Mouse (Mus musculus) cerebellum, postnatal 36 days (tissue): ENCODE data around the gene Tet3.

Experiments
- DNase-seq, 2 experiments: peaks; one replicate each; pipeline ENCODE4 v3.0.0; 2021 to 2022; ENCODE audit warnings: mixed read lengths in 2 of 2

Gene Tet3

GRCm38 (mm10) chr6:83439119-83439767 is 19.6 kb downstream of the Tet3 start:
- DNase-seq = peak in 1 of 2 experiments; percentile 31

- peak in 1 of 2 experiments; percentile 25 for DNase-seq
These were observed 20.3 kb downstream of the Tet3 start for GRCm38 (mm10) chr6:83438584-83438983.

- no peak for DNase-seq
These were observed 21.1 kb downstream of the Tet3 start for GRCm38 (mm10) chr6:83437802-83438201.

- no peak for DNase-seq
These were observed 21.7 kb downstream of the Tet3 start for GRCm38 (mm10) chr6:83437225-83437624.

GRCm38 (mm10) chr6:83436547-83436946 is 22.3 kb downstream of the Tet3 start:
- no peak for DNase-seq

GRCm38 (mm10) chr6:83435174-83435573 is 23.7 kb downstream of the Tet3 start:
- DNase-seq = peak in 1 of 2 experiments; percentile 30

GRCm38 (mm10) chr6:83433546-83433945 is 25.3 kb downstream of the Tet3 start:
- no peak for DNase-seq

- DNase-seq = no peak
These were observed 25.9 kb downstream of the Tet3 start for GRCm38 (mm10) chr6:83432966-83433365.

- peak; percentile 81 to 82 for DNase-seq
These were observed 30.7 kb downstream of the Tet3 start for GRCm38 (mm10) chr6:83427968-83428731.

- no peak for DNase-seq
These were observed 31.4 kb downstream of the Tet3 start for GRCm38 (mm10) chr6:83427512-83427911.

GRCm38 (mm10) chr6:83426576-83426975 is 32.3 kb downstream of the Tet3 start:
- peak; percentile 78 to 83 for DNase-seq

- no peak for DNase-seq
These were observed 34.9 kb downstream of the Tet3 start for GRCm38 (mm10) chr6:83424053-83424404.

GRCm38 (mm10) chr6:83423400-83424052 is 35.4 kb downstream of the Tet3 start:
- DNase-seq = no peak

GRCm38 (mm10) chr6:83421866-83422649 is 36.8 kb downstream of the Tet3 start:
- no peak for DNase-seq

GRCm38 (mm10) chr6:83419516-83419915 is 39.4 kb downstream of the Tet3 start:
- peak; percentile 38 to 50 for DNase-seq

GRCm38 (mm10) chr6:83417531-83417930 is 41.4 kb downstream of the Tet3 start:
- DNase-seq = no peak

GRCm38 (mm10) chr6:83417104-83417502 is 41.8 kb downstream of the Tet3 start:
- no peak for DNase-seq

GRCm38 (mm10) chr6:83416261-83417103 is 42.4 kb downstream of the Tet3 start:
- DNase-seq = no peak

GRCm38 (mm10) chr6:83415356-83415940 is 43.4 kb downstream of the Tet3 start:
- DNase-seq = no peak

GRCm38 (mm10) chr6:83414601-83415355 is 44.1 kb downstream of the Tet3 start:
- DNase-seq = no peak

- no peak for DNase-seq
These were observed 45.2 kb downstream of the Tet3 start for GRCm38 (mm10) chr6:83413686-83414085.
